Mouse (Mus musculus): ENCODE results near the gene Mrpl52. TPM values are rescaled to one million over a fixed set of nuclear protein-coding genes. Genes with fewer than 3 reads are reported as not detected.

The Mrpl52 gene
- total and polyA plus RNA-seq, 3 experiments, result 469 to 473 TPM; not detected in 1

- H3K27me3 ChIP-seq (ENCODE audit: control insufficient read depth in 1 of 2, insufficient read depth in 2 of 2, low read length in 2 of 2), result no peaks in the 10 kb centered on the region
- no peak overlapping the region for H3K4me3 ChIP-seq (ENCODE audit: control insufficient read depth in 1 of 2, insufficient read depth in 1 of 2, low read depth in 2 of 2, low read length in 2 of 2)
- no peak for DNase-seq (ENCODE audit: low read depth, low spot score)
- 0 out of 2 replicates have a peak, but pooled peaks have one; percentile 13 for TF ChIP-seq RCOR1 (IDR thresholded peaks at IDR 0.05; ENCODE audit: low read depth, low read length)
- no peak for TF ChIP-seq CTCF (IDR thresholded peaks at IDR 0.05 in 2 of 3, conservative IDR thresholded peaks at IDR 0.05 in 1 of 3; ENCODE audit: control insufficient read depth in 1 of 3, insufficient read depth in 1 of 3, low read depth in 2 of 3, low read length in 3 of 3, poor library complexity in 1 of 3, severe bottlenecking in 1 of 3)
- TF ChIP-seq TAL1 (IDR thresholded peaks at IDR 0.05; ENCODE audit: low read length), result peak; percentile 38
- no peak for TF ChIP-seq GATA1 (IDR thresholded peaks at IDR 0.05; ENCODE audit: low read depth, low read length)
- no peak for TF ChIP-seq GABPA (IDR thresholded peaks at IDR 0.05; ENCODE audit: low read depth, low read length)
- no peak overlapping the region for H3K27ac ChIP-seq (ENCODE audit: control insufficient read depth, low read depth, low read length)
- H3K36me3 ChIP-seq (ENCODE audit: control insufficient read depth in 1 of 2, insufficient read depth in 2 of 2, low read length in 2 of 2), result peaks cover 0 to 4% of the 10 kb centered on the region in 2 experiments; a peak in 2 of 4 replicates
- H3K9me3 ChIP-seq (replicated peaks; ENCODE audit: insufficient read depth, low read length), result no peaks in the 10 kb centered on the region
- no peak overlapping the region for H3K9ac ChIP-seq (ENCODE audit: control insufficient read depth, low read depth, low read length, poor library complexity, severe bottlenecking)
- H3K4me1 ChIP-seq (ENCODE audit: control insufficient read depth in 1 of 2, insufficient read depth in 2 of 2, low read length in 2 of 2), result peaks cover 6 to 10% of the 10 kb centered on the region in 2 experiments
- H3K79me2 ChIP-seq (ENCODE audit: control insufficient read depth, insufficient read depth, low read length, poor library complexity), result no peaks in the 10 kb centered on the region
These were observed 28.2 kb downstream of the Mrpl52 start for GRCm38 (mm10) chr14:54454669-54455528.

GRCm38 (mm10) chr14:54457907-54458569 is 31.3 kb downstream of the Mrpl52 start:
- TF ChIP-seq MYC (IDR thresholded peaks at IDR 0.05; ENCODE audit: low read depth, low read length) (peak; percentile 88), USF2 (IDR thresholded peaks at IDR 0.05; ENCODE audit: borderline replicate concordance in 1 of 2, insufficient read depth in 1 of 2, low read depth in 1 of 2, low read length in 2 of 2) (peak in 1 of 2 experiments; percentile 80; a peak in 2 of 4 replicates), EP300 (IDR thresholded peaks at IDR 0.05; ENCODE audit: low read depth in 1 of 2, low read length in 2 of 2) (peak; percentile 74 to 78), HCFC1 (IDR thresholded peaks at IDR 0.05; ENCODE audit: low read depth, low read length) (0 out of 2 replicates have a peak, but pooled peaks have one; percentile 38), SIN3A (IDR thresholded peaks at IDR 0.05; ENCODE audit: low read length) (peak; percentile 62; the same call in 1 of the 2 replicates), MAZ (IDR thresholded peaks at IDR 0.05; ENCODE audit: low read depth, low read length) (no peak), JUND (IDR thresholded peaks at IDR 0.05; ENCODE audit: low read depth, low read length) (no peak), MXI1 (IDR thresholded peaks at IDR 0.05; ENCODE audit: low read depth, low read length) (peak; percentile 79), MAX (IDR thresholded peaks at IDR 0.05; ENCODE audit: low read length) (peak; percentile 82), USF1 (IDR thresholded peaks at IDR 0.05; ENCODE audit: low read depth, low read length) (peak; percentile 94), RCOR1 (IDR thresholded peaks at IDR 0.05; ENCODE audit: low read depth, low read length) (peak; percentile 78), ELF1 (IDR thresholded peaks at IDR 0.05; ENCODE audit: low read depth, low read length) (peak; percentile 59; the same call in 1 of the 2 replicates), GATA1 (IDR thresholded peaks at IDR 0.05; ENCODE audit: low read depth, low read length) (peak; percentile 86), TBP (IDR thresholded peaks at IDR 0.05; ENCODE audit: low read depth, low read length) (peak; percentile 60; the same call in 1 of the 2 replicates), BHLHE40 (IDR thresholded peaks at IDR 0.05; ENCODE audit: borderline replicate concordance, low read depth, low read length) (peak; percentile 79; the same call in 1 of the 2 replicates), ETS1 (IDR thresholded peaks at IDR 0.05; ENCODE audit: low read depth, low read length) (peak; percentile 78), POLR2A (IDR thresholded peaks at IDR 0.05; ENCODE audit: control insufficient read depth in 1 of 2, insufficient read depth in 1 of 2, low read depth in 1 of 2, low read length in 2 of 2, poor library complexity in 1 of 2) (no peak), TCF12 (IDR thresholded peaks at IDR 0.05; ENCODE audit: low read depth, low read length) (peak; percentile 87), KAT2A (conservative IDR thresholded peaks at IDR 0.05; ENCODE audit: low read depth, low read length) (no peak), TAL1 (IDR thresholded peaks at IDR 0.05; ENCODE audit: low read length) (peak; percentile 41)
- DNase-seq (ENCODE audit: low read depth, low spot score), result peak; percentile 84
- Histone ChIP-seq H3K9ac (ENCODE audit: control insufficient read depth, low read depth, low read length, poor library complexity, severe bottlenecking) (peak overlapping the region; percentile 13), H3K27ac (ENCODE audit: control insufficient read depth, low read depth, low read length) (peak overlapping the region; percentile 57), H3K9me3 (replicated peaks; ENCODE audit: insufficient read depth, low read length) (no peaks in the 10 kb centered on the region), H3K79me2 (ENCODE audit: control insufficient read depth, insufficient read depth, low read length, poor library complexity) (no peaks in the 10 kb centered on the region), H3K4me1 (ENCODE audit: control insufficient read depth in 1 of 2, insufficient read depth in 2 of 2, low read length in 2 of 2) (peaks cover 7 to 25% of the 10 kb centered on the region in 2 experiments), H3K27me3 (ENCODE audit: control insufficient read depth in 1 of 2, insufficient read depth in 2 of 2, low read length in 2 of 2) (no peaks in the 10 kb centered on the region), H3K4me3 (ENCODE audit: control insufficient read depth in 1 of 2, insufficient read depth in 1 of 2, low read depth in 2 of 2, low read length in 2 of 2) (peak overlapping the region; percentile 22 to 27), H3K36me3 (ENCODE audit: control insufficient read depth in 1 of 2, insufficient read depth in 2 of 2, low read length in 2 of 2) (peaks cover 0 to 9% of the 10 kb centered on the region in 2 experiments; a peak in 2 of 4 replicates)

Measured in MEL (cell line).